Mouse (Mus musculus) thymus, adult 2 months (tissue): ENCODE results near the gene Gm20388.

Experiments
- CTCF ChIP-seq: fragments of 200-500 bp; IDR thresholded peaks from 2 replicates; pipeline ENCODE4 v1.5.1; 2012; ENCODE audit warnings: mild to moderate bottlenecking, control low read depth, low read length, moderate library complexity, borderline replicate concordance; ENCODE audit not compliant: control insufficient read depth, poor library complexity, insufficient read depth; ENCODE audit errors: extremely low read depth
- POLR2A ChIP-seq: fragments of 200-500 bp; IDR thresholded peaks from 2 replicates; pipeline ENCODE4 v1.6.1; 2012; ENCODE audit warnings: mild to moderate bottlenecking, low read length, control low read depth, moderate library complexity; ENCODE audit not compliant: control insufficient read depth, poor library complexity, insufficient read depth; ENCODE audit errors: extremely low read depth

DNA sequence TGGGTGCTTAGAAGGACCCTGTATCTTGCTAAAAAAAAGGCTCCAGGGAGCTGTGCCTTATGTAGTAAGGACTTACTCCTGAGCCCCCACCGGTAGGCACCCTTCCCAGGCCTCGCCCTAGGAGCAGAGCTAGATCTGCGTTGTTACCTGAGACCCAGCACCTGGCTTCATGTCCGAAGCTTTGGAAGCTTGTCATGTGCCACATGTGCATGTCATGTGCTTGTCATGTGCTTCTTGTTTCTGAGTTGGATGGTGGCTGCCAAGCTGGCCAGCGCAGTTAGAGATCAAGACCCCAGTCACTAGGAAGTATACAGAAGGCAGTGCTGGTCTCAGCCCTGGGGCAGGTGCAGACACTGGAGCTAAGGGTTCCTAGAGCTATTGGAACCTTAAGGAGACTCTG is 590.8 kb downstream of the Gm20388 start:
- no peak for TF ChIP-seq CTCF
- no peak for TF ChIP-seq POLR2A
